Mouse (Mus musculus): ENCODE data around the gene Trir. TPM values are rescaled to one million over a fixed set of nuclear protein-coding genes. Genes with fewer than 3 reads are reported as not detected.

Gene Trir
- polyA plus RNA-seq, 1 experiment from 2014 or later, result 164 TPM

GRCm38 (mm10) chr8:85059879-85060616 lies 33.4 kb downstream of the Trir start, which contains the start of gene Fbxw9:
Gene Fbxw9 (plus strand): TSS chr8:85060055.
- peaks cover 18% of the 10 kb centered on the region for H3K4me1 ChIP-seq
- peak within 1 kb of the TSS; percentile 68 for H3K4me3 ChIP-seq
- H3K36me3 ChIP-seq, result peaks cover 30% of the 10 kb centered on the region
- H3K27me3 ChIP-seq, result no peaks in the 10 kb centered on the region
- WGBS, result under 1% methylated on average over 53 of the region's 53 CpGs
- H3K9ac ChIP-seq (replicated peaks), result peak within 1 kb of the TSS; percentile 71
- no peaks in the 10 kb centered on the region for H3K9me3 ChIP-seq
- ATAC-seq (ENCODE audit: low FRiP score, low read depth), result peak; percentile 93
- H3K4me2 ChIP-seq (replicated peaks), result peak within 1 kb of the TSS; percentile 92
- H3K27ac ChIP-seq (replicated peaks), result 0 out of 2 replicates have a peak within 1 kb of the TSS, but pooled peaks have one; percentile 1

DNA sequence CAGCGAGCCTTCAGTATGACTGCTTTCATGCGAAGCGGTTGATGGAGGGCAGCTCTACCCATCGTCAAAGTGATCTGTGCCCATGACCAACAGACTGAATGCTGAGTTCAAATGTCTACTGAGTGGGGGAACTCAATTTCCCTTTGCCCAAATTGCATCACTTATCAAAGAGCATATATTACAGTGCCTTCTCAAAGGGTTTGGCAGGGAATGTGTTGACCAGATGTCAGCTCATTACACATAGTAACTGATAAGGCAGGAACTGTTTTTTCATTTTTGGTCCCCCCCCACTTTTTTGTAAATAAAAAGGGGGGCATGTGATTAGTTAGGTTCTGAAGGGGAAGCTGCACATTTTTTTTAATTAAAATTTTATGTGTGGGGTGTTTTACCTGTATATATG lies 36.0 kb downstream of the Trir start:
- Histone ChIP-seq H3K9me3 (no peaks in the 10 kb centered on the region), H3K4me2 (replicated peaks) (no peak overlapping the region), H3K9ac (replicated peaks) (no peak overlapping the region), H3K4me3 (no peak overlapping the region), H3K27me3 (no peaks in the 10 kb centered on the region), H3K4me1 (peaks cover 18% of the 10 kb centered on the region), H3K27ac (replicated peaks) (no peak overlapping the region), H3K36me3 (peaks cover 27% of the 10 kb centered on the region)
- ATAC-seq (ENCODE audit: low FRiP score, low read depth), result no peak
- WGBS, result 96% methylated on average over 4 of the region's 4 CpGs

DNA sequence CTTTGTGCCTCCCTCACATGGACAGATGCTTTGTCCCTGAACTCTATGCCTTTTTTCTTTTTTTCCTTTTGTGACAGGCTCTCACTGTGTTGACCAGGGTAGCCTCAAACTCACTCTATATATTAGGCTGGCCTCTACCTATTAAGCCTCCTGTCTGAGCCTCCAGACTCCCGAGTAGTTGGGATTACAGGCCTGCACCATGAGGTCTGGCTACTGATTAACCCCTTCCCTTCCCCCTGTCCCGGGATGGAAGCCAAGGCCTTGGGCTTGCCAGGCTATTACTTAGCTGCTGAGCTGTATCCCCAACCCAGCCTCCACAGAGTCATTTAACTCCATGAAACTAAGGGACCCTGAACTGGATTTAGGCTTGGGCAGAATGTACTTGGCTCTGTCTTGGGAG lies 38.6 kb downstream of the Trir start:
- no peak overlapping the region for H3K4me3 ChIP-seq
- no peaks in the 10 kb centered on the region for H3K27me3 ChIP-seq
- H3K4me2 ChIP-seq (replicated peaks), result no peak overlapping the region
- peaks cover 18% of the 10 kb centered on the region for H3K4me1 ChIP-seq
- H3K9me3 ChIP-seq, result no peaks in the 10 kb centered on the region
- H3K27ac ChIP-seq (replicated peaks), result no peak overlapping the region
- WGBS, result 42% methylated on average over 2 of the region's 2 CpGs
- peaks cover 32% of the 10 kb centered on the region for H3K36me3 ChIP-seq
- no peak overlapping the region for H3K9ac ChIP-seq (replicated peaks)
- no peak for ATAC-seq (ENCODE audit: low FRiP score, low read depth)

DNA sequence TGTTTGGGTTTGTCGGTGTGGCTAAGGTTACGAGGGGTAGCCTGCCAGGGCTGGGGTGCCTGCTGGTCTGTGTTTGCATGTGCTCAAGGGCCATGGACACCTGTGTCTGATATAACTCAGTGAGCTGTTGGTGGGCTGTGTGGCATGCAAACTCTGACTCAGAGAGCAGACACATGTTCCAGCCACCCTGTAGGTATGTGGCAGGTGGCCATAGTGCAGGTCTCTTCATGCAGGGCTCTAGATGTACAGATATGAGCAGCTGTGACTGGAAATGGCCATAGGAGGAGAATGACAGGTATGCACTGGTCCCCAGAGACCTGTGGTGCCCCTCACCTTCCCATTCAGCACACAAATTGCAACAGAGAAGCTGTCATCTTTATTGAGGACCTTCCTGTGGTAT lies 40.5 kb downstream of the Trir start:
- peaks cover 28% of the 10 kb centered on the region for H3K36me3 ChIP-seq
- no peak for ATAC-seq (ENCODE audit: low FRiP score, low read depth)
- H3K27ac ChIP-seq (replicated peaks), result no peak overlapping the region
- no peaks in the 10 kb centered on the region for H3K27me3 ChIP-seq
- WGBS, result 96% methylated on average over 2 of the region's 2 CpGs
- no peak overlapping the region for H3K4me3 ChIP-seq
- H3K4me2 ChIP-seq (replicated peaks), result no peak overlapping the region
- no peaks in the 10 kb centered on the region for H3K9me3 ChIP-seq
- peaks cover 5% of the 10 kb centered on the region for H3K4me1 ChIP-seq
- no peak overlapping the region for H3K9ac ChIP-seq (replicated peaks)

GRCm38 (mm10) chr8:85067982-85068381 lies 41.4 kb downstream of the Trir start, which contains the start of gene Gm5741:
Gene Gm5741 (minus strand): TSS chr8:85067982.
- Histone ChIP-seq H3K4me1 (peaks cover 13% of the 10 kb centered on the region), H3K4me3 (no peak within 1 kb of the TSS), H3K36me3 (peaks cover 20% of the 10 kb centered on the region), H3K9ac (replicated peaks) (no peak within 1 kb of the TSS), H3K4me2 (replicated peaks) (no peak within 1 kb of the TSS), H3K27ac (replicated peaks) (no peak within 1 kb of the TSS), H3K9me3 (no peaks in the 10 kb centered on the region), H3K27me3 (no peaks in the 10 kb centered on the region)
- ATAC-seq (ENCODE audit: low FRiP score, low read depth), result no peak

- H3K27me3 ChIP-seq, result no peaks in the 10 kb centered on the region
- H3K4me1 ChIP-seq, result peaks cover 14% of the 10 kb centered on the region
- H3K36me3 ChIP-seq, result peaks cover 41% of the 10 kb centered on the region
- H3K9me3 ChIP-seq, result no peaks in the 10 kb centered on the region
- peak overlapping the region; percentile 90 for H3K4me3 ChIP-seq
- no peak for ATAC-seq (ENCODE audit: low FRiP score, low read depth)
- peak overlapping the region; percentile 95 for H3K27ac ChIP-seq (replicated peaks)
- no peak overlapping the region for H3K9ac ChIP-seq (replicated peaks)
- WGBS, result 87% methylated on average over 5 of the region's 5 CpGs
- peak overlapping the region; percentile 78 for H3K4me2 ChIP-seq (replicated peaks)
Measured at GRCm38 (mm10) chr8:85071041-85071440, 44.4 kb downstream of the Trir start.

- H3K27me3 ChIP-seq, result no peaks in the 10 kb centered on the region
- peaks cover 42% of the 10 kb centered on the region for H3K36me3 ChIP-seq
- H3K9me3 ChIP-seq, result no peaks in the 10 kb centered on the region
- peak within 1 kb of the TSS; percentile 95 for H3K27ac ChIP-seq (replicated peaks)
- peak; percentile 90 for ATAC-seq (ENCODE audit: low FRiP score, low read depth)
- H3K9ac ChIP-seq (replicated peaks), result peak within 1 kb of the TSS; percentile 84
- peak within 1 kb of the TSS; percentile 78 for H3K4me2 ChIP-seq (replicated peaks)
- H3K4me1 ChIP-seq, result peaks cover 14% of the 10 kb centered on the region
- WGBS, result under 1% methylated on average over 68 of the region's 68 CpGs
- peak within 1 kb of the TSS; percentile 90 for H3K4me3 ChIP-seq
Measured at GRCm38 (mm10) chr8:85071514-85072281, 45.1 kb downstream of the Trir start, which contains the start of gene Dhps. Gene Dhps (plus strand): TSS chr8:85071757.

DNA sequence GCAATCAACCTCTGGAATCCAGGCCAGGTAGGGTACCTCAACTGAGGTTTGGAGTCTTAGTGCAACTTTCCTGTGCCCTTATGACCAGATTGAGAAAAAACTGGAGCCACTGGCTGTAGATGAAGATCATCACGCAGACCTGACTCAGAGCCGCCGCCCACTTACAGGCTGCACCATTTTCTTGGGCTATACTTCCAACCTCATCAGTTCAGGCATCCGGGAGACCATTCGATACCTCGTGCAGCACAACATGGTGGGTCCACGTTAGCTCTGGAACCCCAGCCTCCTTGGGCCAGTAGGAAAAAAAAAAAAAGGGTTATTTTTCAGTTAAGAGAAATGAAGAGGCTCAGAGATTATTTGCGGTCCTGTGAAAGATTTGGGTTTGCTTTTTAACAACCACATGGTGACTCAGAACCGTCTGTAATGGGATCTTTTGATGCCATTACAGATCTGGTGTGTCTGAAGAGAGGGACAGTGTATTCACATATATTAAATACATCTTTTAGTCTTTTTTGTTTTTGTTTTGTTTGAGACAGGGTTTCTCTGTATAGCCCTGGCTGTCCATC lies 45.8 kb downstream of the Trir start:
- H3K27ac ChIP-seq (replicated peaks), result peak overlapping the region; percentile 95
- H3K4me2 ChIP-seq (replicated peaks), result peak overlapping the region; percentile 78
- H3K36me3 ChIP-seq, result peaks cover 45% of the 10 kb centered on the region
- ATAC-seq (ENCODE audit: low FRiP score, low read depth), result 0 out of 2 replicates have a peak, but pooled peaks have one; percentile 20
- no peaks in the 10 kb centered on the region for H3K27me3 ChIP-seq
- H3K9ac ChIP-seq (replicated peaks), result peak overlapping the region; percentile 84
- no peaks in the 10 kb centered on the region for H3K9me3 ChIP-seq
- H3K4me1 ChIP-seq, result peaks cover 18% of the 10 kb centered on the region
- 43% methylated on average over 9 of the region's 9 CpGs for WGBS
- H3K4me3 ChIP-seq, result peak overlapping the region; percentile 90

DNA sequence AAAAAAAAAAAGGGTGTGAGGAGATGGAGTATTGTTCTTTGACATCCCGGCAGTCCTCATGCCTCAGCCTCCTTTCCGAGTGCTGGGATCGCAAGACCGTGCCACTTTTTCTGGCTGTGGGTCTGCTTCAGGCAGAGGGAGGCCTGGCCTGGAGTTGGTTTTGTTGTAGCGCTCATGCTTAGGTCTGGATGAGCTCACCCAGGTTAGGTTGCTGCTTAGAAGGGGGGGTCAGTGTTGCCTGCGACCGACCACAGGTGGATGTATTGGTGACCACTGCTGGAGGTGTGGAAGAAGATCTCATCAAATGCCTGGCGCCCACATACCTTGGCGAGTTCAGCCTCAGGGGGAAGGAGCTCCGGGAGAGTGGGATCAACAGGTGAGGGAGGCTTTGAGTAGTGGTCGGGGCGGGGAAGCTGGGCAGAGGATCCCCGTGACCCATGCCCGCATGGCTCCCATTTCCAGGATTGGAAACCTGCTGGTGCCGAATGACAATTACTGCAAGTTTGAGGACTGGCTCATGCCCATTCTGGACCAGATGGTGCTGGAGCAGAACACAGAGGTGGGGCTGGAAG lies 46.5 kb downstream of the Trir start:
- peaks cover 46% of the 10 kb centered on the region for H3K36me3 ChIP-seq
- H3K4me2 ChIP-seq (replicated peaks), result peak overlapping the region; percentile 78; the same call in 1 of the 2 replicates

GRCm38 (mm10) chr8:85074167-85074566 lies 47.5 kb downstream of the Trir start:
- ATAC-seq (ENCODE audit: low FRiP score, low read depth), result no peak
- peaks cover 54% of the 10 kb centered on the region for H3K36me3 ChIP-seq

More for the DNA sequence above, 46.5 kb downstream of the Trir start:
- H3K4me3 ChIP-seq, result peak overlapping the region; percentile 7; the same call in 1 of the 2 replicates
- no peak overlapping the region for H3K9ac ChIP-seq (replicated peaks)
- WGBS, result 94% methylated on average over 15 of the region's 15 CpGs
- no peaks in the 10 kb centered on the region for H3K9me3 ChIP-seq
- no peaks in the 10 kb centered on the region for H3K27me3 ChIP-seq
- no peak overlapping the region for H3K27ac ChIP-seq (replicated peaks)
- H3K4me1 ChIP-seq, result peaks cover 18% of the 10 kb centered on the region
- no peak for ATAC-seq (ENCODE audit: low FRiP score, low read depth)

GRCm38 (mm10) chr8:85074617-85075016 lies 48.0 kb downstream of the Trir start:
- 90% methylated on average over 10 of the region's 10 CpGs for WGBS
- Histone ChIP-seq H3K9me3 (no peaks in the 10 kb centered on the region), H3K27ac (replicated peaks) (no peak overlapping the region), H3K4me3 (no peak overlapping the region), H3K9ac (replicated peaks) (no peak overlapping the region), H3K27me3 (no peaks in the 10 kb centered on the region), H3K36me3 (peaks cover 54% of the 10 kb centered on the region), H3K4me1 (peaks cover 22% of the 10 kb centered on the region), H3K4me2 (replicated peaks) (no peak overlapping the region)
- no peak for ATAC-seq (ENCODE audit: low FRiP score, low read depth)

More at GRCm38 (mm10) chr8:85074167-85074566, 47.5 kb downstream of the Trir start:
- H3K4me1 ChIP-seq, result peaks cover 18% of the 10 kb centered on the region
- H3K9me3 ChIP-seq, result no peaks in the 10 kb centered on the region
- no peaks in the 10 kb centered on the region for H3K27me3 ChIP-seq
- WGBS, result 87% methylated on average over 10 of the region's 10 CpGs
- H3K27ac ChIP-seq (replicated peaks), result no peak overlapping the region
- H3K4me2 ChIP-seq (replicated peaks), result no peak overlapping the region
- no peak overlapping the region for H3K4me3 ChIP-seq
- no peak overlapping the region for H3K9ac ChIP-seq (replicated peaks)

Data from midbrain, embryonic 12.5 days (tissue).